8 mouse cellular contexts compared by ENCODE assay signal in genomic region chr3:152193177-152193576, GRCm38 (mm10). TPM values are rescaled to one million over a fixed set of nuclear protein-coding genes. Genes with fewer than 3 reads are reported as not detected.
A peak's percentile ranks its signal among the peaks of the same experiment; 100 is the strongest.
DNase-seq lines count a peak whose midpoint lies in the region; ATAC-seq and TF ChIP-seq lines count a peak whose summit lies in the region.

No protein-coding gene starts in this region.

- ATAC-seq in forebrain, embryonic 12.5 days (ENCODE audit: low FRiP score), result no peak
- ATAC-seq in liver, embryonic 13.5 days (ENCODE audit: low read depth), result no peak

- H3K4me2 ChIP-seq in forebrain, embryonic 12.5 days, result peak overlapping the region; percentile 64
- H3K4me2 ChIP-seq in liver, embryonic 13.5 days, result peak overlapping the region; percentile 53

- peak overlapping the region; percentile 49 for H3K9ac ChIP-seq in forebrain, embryonic 12.5 days
- H3K9ac ChIP-seq in liver, embryonic 13.5 days, result peak overlapping the region; percentile 88

- H3K27ac ChIP-seq in gastrocnemius, adult 2 months, result peak overlapping the region; percentile 93
- peak overlapping the region; percentile 68 for H3K27ac ChIP-seq in forebrain, embryonic 12.5 days
- H3K27ac ChIP-seq in liver, embryonic 13.5 days, result peak overlapping the region; percentile 95

- peaks cover 1% of the 10 kb centered on the region for H3K36me3 ChIP-seq in C2C12 (ENCODE audit: control insufficient read depth, insufficient read depth)
- no peaks in the 10 kb centered on the region for H3K36me3 ChIP-seq in forebrain, embryonic 12.5 days (replicated peaks)
- H3K36me3 ChIP-seq in liver, embryonic 13.5 days, result no peaks in the 10 kb centered on the region

- no peak for TF ChIP-seq CTCF in gastrocnemius, adult 2 months (IDR thresholded peaks at IDR 0.05)
- TF ChIP-seq CTCF in C2C12 (IDR thresholded peaks at IDR 0.05; ENCODE audit: control insufficient read depth, insufficient read depth, insufficient read length), result no peak

- H3ac ChIP-seq in C2C12 (ENCODE audit: control insufficient read depth, insufficient read length, low read depth), result peak overlapping the region; percentile 14

- H3K27me3 ChIP-seq in C2C12 (ENCODE audit: control insufficient read depth, insufficient read depth, insufficient read length), result no peaks in the 10 kb centered on the region
- no peaks in the 10 kb centered on the region for H3K27me3 ChIP-seq in forebrain, embryonic 12.5 days
- no peaks in the 10 kb centered on the region for H3K27me3 ChIP-seq in liver, embryonic 13.5 days

- WGBS in forebrain, embryonic 12.5 days, result 16% methylated on average over 7 of the region's 7 CpGs
- 2% methylated on average over 7 of the region's 7 CpGs for WGBS in liver, embryonic 13.5 days (ENCODE audit: insufficient replicate concordance)

- no peak for DNase-seq in gastrocnemius, adult 2 months
- DNase-seq in gastrocnemius, postnatal 36 days, result no peak
- no peak for DNase-seq in liver, embryonic 13.5 days
- no peak for DNase-seq in adrenal gland, adult 8-10 months
- DNase-seq in retina, embryonic 14.5 days (ENCODE audit: low spot score), result no peak
- no peak for DNase-seq in urinary bladder, postnatal 36 days (ENCODE audit: low spot score in 2 of 2)

- H3K79me2 ChIP-seq in C2C12 (ENCODE audit: control insufficient read depth, insufficient read depth), result peaks cover 57% of the 10 kb centered on the region

- H3K4me1 ChIP-seq in forebrain, embryonic 12.5 days, result peaks cover 16% of the 10 kb centered on the region
- H3K4me1 ChIP-seq in liver, embryonic 13.5 days (replicated peaks), result peaks cover 48% of the 10 kb centered on the region

- H3K79me3 ChIP-seq in C2C12 (ENCODE audit: low read depth), result peaks cover 48% of the 10 kb centered on the region

- H3K9me3 ChIP-seq in forebrain, embryonic 12.5 days, result no peaks in the 10 kb centered on the region
- H3K9me3 ChIP-seq in liver, embryonic 13.5 days (replicated peaks), result no peaks in the 10 kb centered on the region

- H3K4me3 ChIP-seq in gastrocnemius, adult 2 months, result peak overlapping the region; percentile 76
- H3K4me3 ChIP-seq in C2C12 (ENCODE audit: insufficient read depth, poor library complexity, severe bottlenecking), result peak overlapping the region; percentile 64
- peak overlapping the region; percentile 43 for H3K4me3 ChIP-seq in forebrain, embryonic 12.5 days (replicated peaks)
- peak overlapping the region; percentile 75 for H3K4me3 ChIP-seq in liver, embryonic 13.5 days (replicated peaks)

- intact Hi-C loops in gastrocnemius, adult 2 months (cut with DNase I), result loop anchor here (2.0 kb wide), 3 partner anchors 18 to 82 kb away; partner anchors contain the start of genes Dnajb4 and Fubp1
- intact Hi-C loops in gastrocnemius, postnatal 36 days (cut with DNase I), result loop anchor here (5.0 kb wide), 1 partner anchor 81 kb away; no protein-coding TSS in a partner anchor

TF ChIP-seq in C2C12, 6 proteins besides CTCF, POLR2A, EP300 and RAD21:
- TF ChIP-seq USF1 (IDR thresholded peaks at IDR 0.05; ENCODE audit: low read depth) (no peak), CEBPB (IDR thresholded peaks at IDR 0.05; ENCODE audit: low read depth) (no peak), FOSL1 (IDR thresholded peaks at IDR 0.05; ENCODE audit: insufficient read depth, low read length, poor library complexity, severe bottlenecking) (no peak), MYOG (IDR thresholded peaks at IDR 0.05; ENCODE audit: control insufficient read depth, extremely low read depth, insufficient read length) (no peak), MYOD1 (IDR thresholded peaks at IDR 0.05; ENCODE audit: control insufficient read depth, insufficient read length, low read depth) (no peak), MAX (IDR thresholded peaks at IDR 0.05) (no peak)
TF ChIP-seq in C2C12: peak in this region for 0.

RNA-seq across cellular contexts. Expression of gene Dnajb4, which starts 16.9 kb away (rescaled TPM):
- total RNA-seq in gastrocnemius, adult 2 months (2021), result 10 to 100 TPM; 45.5 to 85.8 TPM
- total RNA-seq in gastrocnemius, postnatal 36 days (2021), result 10 to 100 TPM; 46.6 to 52.2 TPM
- polyA plus RNA-seq in C2C12 (2012; fragmentation: generic; extraction: Trizol), result 11.7 TPM
- polyA plus RNA-seq in forebrain, embryonic 12.5 days (2016; fragmentation: Nextera tagmentation; extraction: Ambion mirVana), result 26.6 and 28.7 TPM in 2 replicates
- polyA plus RNA-seq in liver, embryonic 13.5 days (2015; fragmentation: Nextera tagmentation; extraction: Ambion mirVana), result 35.2 and 46.3 TPM in 2 replicates
- 10 to 100 TPM; 48.9 to 56.3 (median 52.6) TPM for total RNA-seq in adrenal gland, adult 8-10 months (2022)

RNA-seq across cellular contexts. Expression of gene Fubp1, which starts 17.0 kb away (rescaled TPM):
- total RNA-seq in gastrocnemius, adult 2 months (2021), result 10 to 100 TPM; 30.1 to 36.8 TPM
- 10 to 100 TPM; 21.5 to 30.1 TPM for total RNA-seq in gastrocnemius, postnatal 36 days (2021)
- 53.4 TPM for polyA plus RNA-seq in C2C12 (2012; fragmentation: generic; extraction: Trizol)
- 437 and 443 TPM in 2 replicates for polyA plus RNA-seq in forebrain, embryonic 12.5 days (2016; fragmentation: Nextera tagmentation; extraction: Ambion mirVana)
- 99.4 and 128 TPM in 2 replicates for polyA plus RNA-seq in liver, embryonic 13.5 days (2015; fragmentation: Nextera tagmentation; extraction: Ambion mirVana)
- 100 to 1,000 TPM; 105 to 167 (median 132) TPM for total RNA-seq in adrenal gland, adult 8-10 months (2022)

RNA-seq across cellular contexts. Expression of gene Gipc2, which starts 27.1 kb away (rescaled TPM):
- total RNA-seq in gastrocnemius, adult 2 months (2021), result under 1 TPM; 0.69 to 0.75 TPM
- total RNA-seq in gastrocnemius, postnatal 36 days (2021), result under 1 TPM; 0.20 to 0.69 TPM
- 1.2 TPM for polyA plus RNA-seq in C2C12 (2012; fragmentation: generic; extraction: Trizol)
- 1.4 and 2.1 TPM in 2 replicates for polyA plus RNA-seq in forebrain, embryonic 12.5 days (2016; fragmentation: Nextera tagmentation; extraction: Ambion mirVana)
- 12.3 and 21.0 TPM in 2 replicates for polyA plus RNA-seq in liver, embryonic 13.5 days (2015; fragmentation: Nextera tagmentation; extraction: Ambion mirVana)
- 1 to 10 TPM in 1 of 4 experiments, under 1 TPM in 3; 0.61 to 1.8 (median 0.82) TPM for total RNA-seq in adrenal gland, adult 8-10 months (2022)
